Mouse (Mus musculus) heart, embryonic 13.5 days (tissue): ENCODE data around the gene Syt17. TPM values are rescaled to one million over a fixed set of nuclear protein-coding genes. Genes with fewer than 3 reads are reported as not detected.

Experiments
- ATAC-seq: fragments of 200-750 bp; cut with Nextera tagmentation; 2 replicates; pipeline ENCODE4 v1.8.0; 2017; ENCODE audit warnings: moderate TSS enrichment; ENCODE audit not compliant: insufficient number of reproducible peaks, low FRiP score, low TSS enrichment; ENCODE audit errors: extremely low read depth
- H3K27ac ChIP-seq: fragments of 300-500 bp; sonication (generic); replicated peaks from 2 replicates; pipeline ENCODE4 v1.5.1; 2015; ENCODE audit warnings: moderate library complexity, mild to moderate bottlenecking, inconsistent platforms
- H3K27me3 ChIP-seq: fragments of 300-500 bp; sonication (generic); replicated peaks from 2 replicates; pipeline ENCODE4 v1.6.1; 2015; ENCODE audit warnings: mild to moderate bottlenecking, inconsistent platforms
- H3K36me3 ChIP-seq: fragments of 300-500 bp; sonication (generic); 2 replicates; pipeline ENCODE4 v1.6.1; 2015; ENCODE audit warnings: mild to moderate bottlenecking, inconsistent platforms
- H3K4me1 ChIP-seq: fragments of 300-500 bp; sonication (generic); 2 replicates; pipeline ENCODE4 v1.6.1; 2015; ENCODE audit warnings: inconsistent platforms
- H3K4me2 ChIP-seq: fragments of 300-500 bp; sonication (generic); 2 replicates; pipeline ENCODE4 v1.6.1; 2015; ENCODE audit warnings: inconsistent platforms, mild to moderate bottlenecking, moderate library complexity
- H3K4me3 ChIP-seq: fragments of 300-500 bp; sonication (generic); 2 replicates; pipeline ENCODE4 v1.5.1; 2015; ENCODE audit warnings: moderate library complexity, mild to moderate bottlenecking, inconsistent platforms
- H3K9ac ChIP-seq: fragments of 300-500 bp; sonication (generic); 2 replicates; pipeline ENCODE4 v1.6.1; 2015; ENCODE audit warnings: inconsistent platforms, mild to moderate bottlenecking, moderate library complexity
- H3K9me3 ChIP-seq: fragments of 300-500 bp; sonication (generic); 2 replicates; pipeline ENCODE4 v1.6.1; 2016; ENCODE audit warnings: inconsistent platforms
- whole genome bisulfite sequencing: fragments of 180-500 bp; shearing (Covaris S2); methylation state at CpG from one replicate; pipeline ENCODE4 v1.1.7; 2015; ENCODE audit warnings: mixed read lengths; 5-methylcytosine and 5-hydroxymethylcytosine counted together
- polyA plus RNA-seq: library from polyadenylated mRNA; unstranded; fragments of >200 nt; fragmentation: Nextera tagmentation; extraction: Ambion mirVana; gene quantifications from 2 replicates; pipeline ENCODE4 v1.2.1, GENCODE M21; 2015

The Syt17 gene
- polyA plus RNA-seq, 1 experiment from 2014 or later, result 1.7 TPM

DNA sequence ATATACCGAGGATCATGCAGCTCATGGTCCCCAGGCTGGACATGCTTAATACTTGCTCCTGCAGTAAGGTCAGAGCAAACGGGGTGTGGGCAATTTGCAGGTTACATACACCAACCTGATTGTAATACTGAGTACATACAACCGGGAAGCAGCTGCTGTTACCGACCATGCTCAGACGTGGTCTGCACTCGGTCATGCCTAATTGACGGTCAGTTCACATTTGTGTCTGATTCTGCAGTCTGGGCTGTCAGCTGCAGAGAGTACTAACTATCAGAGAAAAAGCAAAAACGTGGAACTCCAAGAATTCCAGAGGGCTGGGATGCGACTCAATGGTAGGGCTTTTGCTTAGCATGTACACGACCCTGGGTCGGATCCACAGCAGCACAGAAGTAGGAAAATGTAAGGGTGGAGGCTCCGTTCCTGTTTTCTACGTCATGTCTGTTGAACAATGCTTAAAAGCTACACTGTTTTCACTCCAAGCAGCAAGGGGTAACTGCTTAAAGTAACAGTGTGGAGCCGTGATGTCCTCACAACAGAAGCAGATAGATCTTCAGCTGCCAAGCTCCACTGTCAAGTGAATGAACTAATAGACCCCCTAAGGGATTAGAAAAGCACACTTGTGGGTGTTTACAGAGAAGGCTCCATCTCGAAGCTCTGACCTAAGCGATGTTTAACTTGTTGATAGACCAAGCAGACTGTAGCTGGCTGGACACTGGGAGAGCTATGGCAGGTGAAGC lies 13.5 kb upstream of the Syt17 start:
- no peak overlapping the region for H3K4me3 ChIP-seq
- no peaks in the 10 kb centered on the region for H3K36me3 ChIP-seq
- WGBS, result 55% methylated on average over 16 of the region's 16 CpGs
- H3K4me1 ChIP-seq, result peaks cover 4% of the 10 kb centered on the region
- no peak overlapping the region for H3K9ac ChIP-seq
- 0 out of 2 replicates have a peak, but pooled peaks cover 7% of the 10 kb centered on the region for H3K27me3 ChIP-seq
- ATAC-seq, result no peak
- H3K9me3 ChIP-seq, result no peaks in the 10 kb centered on the region
- no peak overlapping the region for H3K27ac ChIP-seq
- H3K4me2 ChIP-seq, result no peak overlapping the region

DNA sequence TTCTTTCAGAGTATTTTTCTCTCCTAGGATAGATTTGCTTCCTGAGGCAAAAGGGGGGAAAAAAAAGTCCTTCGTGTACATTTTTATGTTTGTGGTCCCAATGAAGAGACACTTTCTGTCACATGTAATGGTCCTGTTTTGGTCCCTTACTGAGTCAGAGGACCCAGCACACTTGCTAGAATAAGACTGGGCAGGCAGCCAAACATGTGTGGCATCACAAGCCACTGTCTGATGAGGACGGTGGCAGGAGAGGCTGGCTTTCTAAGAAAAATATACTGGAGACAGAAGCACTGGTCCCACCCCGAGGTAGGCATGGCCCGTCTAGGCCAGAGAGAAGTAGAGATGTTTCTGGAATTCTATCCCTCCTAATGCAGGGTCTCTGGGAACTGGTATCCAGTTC lies 5.7 kb upstream of the Syt17 start:
- no peak overlapping the region for H3K4me2 ChIP-seq
- no peaks in the 10 kb centered on the region for H3K36me3 ChIP-seq
- H3K9ac ChIP-seq, result no peak overlapping the region
- peaks cover 37% of the 10 kb centered on the region for H3K27me3 ChIP-seq
- 0 out of 2 replicates have a peak, but pooled peaks cover 3% of the 10 kb centered on the region for H3K4me1 ChIP-seq
- no peak overlapping the region for H3K27ac ChIP-seq
- no peak for ATAC-seq
- no peak overlapping the region for H3K4me3 ChIP-seq
- no peaks in the 10 kb centered on the region for H3K9me3 ChIP-seq
- WGBS, result 41% methylated on average over 4 of the region's 4 CpGs

DNA sequence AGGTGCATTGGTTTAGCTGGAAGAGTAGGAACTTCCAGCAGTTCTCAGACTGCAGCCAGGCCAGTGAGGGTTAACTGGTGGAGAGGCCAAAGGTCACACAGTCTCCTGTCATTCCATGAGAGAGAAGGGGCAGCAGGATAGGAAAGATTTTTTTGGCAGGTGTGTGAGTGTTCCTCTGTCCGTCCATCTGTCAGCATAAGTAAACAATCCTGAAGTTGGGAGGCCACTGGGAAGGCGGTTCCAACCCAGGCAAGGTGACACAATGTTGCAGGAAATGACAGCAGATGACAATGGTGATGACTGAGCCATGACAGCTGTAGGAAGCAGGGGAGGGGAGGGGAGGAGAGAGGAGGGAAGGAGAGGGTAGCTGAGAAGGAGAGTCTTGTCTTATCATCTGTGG lies 4.9 kb upstream of the Syt17 start:
- Histone ChIP-seq H3K9ac (no peak overlapping the region), H3K27ac (no peak overlapping the region), H3K36me3 (no peaks in the 10 kb centered on the region), H3K27me3 (peaks cover 44% of the 10 kb centered on the region), H3K4me3 (no peak overlapping the region), H3K4me2 (no peak overlapping the region), H3K9me3 (no peaks in the 10 kb centered on the region), H3K4me1 (peaks cover 10% of the 10 kb centered on the region)
- no peak for ATAC-seq
- WGBS, result 21% methylated on average over 2 of the region's 2 CpGs

DNA sequence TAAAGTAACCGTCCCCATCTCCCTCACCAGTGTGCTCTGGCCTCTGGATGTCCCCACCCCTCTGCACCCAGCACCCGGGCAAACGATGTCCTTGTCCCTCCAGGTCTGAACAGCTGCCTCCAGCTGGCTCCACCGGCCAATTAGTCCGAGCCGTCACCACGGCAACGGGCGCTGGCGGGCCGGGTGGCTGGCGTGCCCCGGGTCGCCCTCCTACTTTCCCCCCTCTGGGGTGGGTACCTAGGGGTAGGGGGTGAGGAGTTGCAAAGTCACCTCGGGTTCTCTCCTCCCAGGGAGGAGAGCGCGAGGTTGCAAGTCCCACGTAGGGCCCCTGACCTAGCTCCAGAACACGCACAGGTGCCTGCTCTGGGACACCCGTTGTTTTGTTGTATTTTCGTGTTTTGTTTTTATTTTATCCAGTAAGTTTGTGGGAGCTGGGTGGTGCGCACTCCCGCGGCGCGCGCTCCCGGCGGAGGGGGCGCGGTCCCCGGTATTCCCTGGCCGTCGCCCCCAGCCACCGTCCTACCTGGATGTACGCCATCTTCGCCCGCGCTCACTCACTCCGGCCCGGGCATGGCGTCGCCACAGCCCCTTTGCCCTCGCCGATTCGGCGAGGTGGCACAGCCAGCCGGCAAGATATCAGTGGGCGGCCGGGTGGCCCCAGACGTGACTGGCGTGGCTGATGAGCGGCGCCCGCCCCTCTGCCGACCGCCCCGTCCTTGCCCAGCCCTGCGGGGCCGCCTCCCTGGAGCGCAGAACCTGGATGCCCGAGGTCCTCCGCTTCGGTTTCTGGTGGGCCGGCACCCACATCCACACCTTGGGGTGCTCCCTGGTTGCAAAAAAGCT lies 510 bp downstream of the Syt17 start:
- Histone ChIP-seq H3K4me2 (peak overlapping the region; percentile 79), H3K27ac (no peak overlapping the region), H3K4me1 (peaks cover 19% of the 10 kb centered on the region), H3K36me3 (no peaks in the 10 kb centered on the region), H3K4me3 (peak overlapping the region; percentile 59), H3K9ac (peak overlapping the region; percentile 76), H3K9me3 (no peaks in the 10 kb centered on the region), H3K27me3 (peaks cover 84% of the 10 kb centered on the region)
- ATAC-seq, result no peak
- WGBS, result under 1% methylated on average over 65 of the region's 65 CpGs

DNA sequence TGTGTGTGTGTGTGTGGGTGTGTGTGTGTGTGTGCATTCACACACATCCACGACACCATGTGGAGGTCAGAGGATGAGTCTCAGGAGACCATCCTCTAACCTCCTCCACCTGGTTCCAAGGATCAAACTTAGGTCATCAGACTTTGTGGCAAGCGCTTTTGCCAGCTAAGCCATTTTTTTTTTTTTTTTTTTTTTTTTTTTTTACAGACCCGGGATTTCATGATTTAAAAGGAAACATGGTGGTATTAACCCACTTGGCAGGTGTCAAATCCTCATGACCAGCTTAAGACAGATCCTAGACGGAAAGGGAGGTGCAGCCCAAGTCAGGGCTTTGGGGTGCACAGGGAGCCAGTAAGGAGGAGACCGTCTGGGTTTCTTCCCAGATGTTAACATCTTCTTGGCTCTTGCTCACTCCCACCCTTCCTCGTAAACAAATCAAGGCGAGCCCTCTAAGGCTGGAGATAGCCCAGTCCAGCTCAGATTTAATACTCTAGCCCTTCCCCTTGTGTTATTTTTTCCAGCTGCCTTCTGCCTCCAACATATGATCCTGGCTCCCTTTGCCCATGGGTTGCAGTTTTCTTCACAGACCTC lies 4.0 kb downstream of the Syt17 start:
- no peak overlapping the region for H3K27ac ChIP-seq
- no peaks in the 10 kb centered on the region for H3K36me3 ChIP-seq
- 30% methylated on average over 7 of the region's 7 CpGs for WGBS
- peaks cover 19% of the 10 kb centered on the region for H3K4me1 ChIP-seq
- H3K9me3 ChIP-seq, result no peaks in the 10 kb centered on the region
- H3K4me2 ChIP-seq, result no peak overlapping the region
- H3K27me3 ChIP-seq, result peaks cover 81% of the 10 kb centered on the region
- no peak overlapping the region for H3K9ac ChIP-seq
- ATAC-seq, result no peak
- no peak overlapping the region for H3K4me3 ChIP-seq

DNA sequence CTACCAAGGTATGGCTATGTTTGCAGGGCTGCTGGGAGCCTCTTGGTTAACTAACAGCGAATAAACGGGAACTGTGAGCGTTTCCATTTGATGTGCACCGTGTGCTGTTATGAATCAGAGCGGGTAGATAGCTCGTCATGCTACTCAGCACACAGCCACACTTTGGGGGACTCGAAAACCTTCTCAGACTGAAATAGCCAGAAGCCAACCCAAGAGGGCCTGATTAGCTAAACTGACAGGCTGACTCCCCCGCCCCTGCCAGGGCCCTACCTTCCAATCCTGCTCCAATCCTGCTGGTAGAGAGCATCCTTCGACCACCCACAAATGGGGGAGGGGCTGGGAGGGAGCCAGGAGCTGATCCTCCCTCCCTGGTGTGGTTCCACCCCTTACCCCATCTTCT lies 4.7 kb downstream of the Syt17 start:
- Histone ChIP-seq H3K9me3 (no peaks in the 10 kb centered on the region), H3K36me3 (no peaks in the 10 kb centered on the region), H3K27me3 (peaks cover 79% of the 10 kb centered on the region), H3K4me1 (peaks cover 16% of the 10 kb centered on the region), H3K27ac (no peak overlapping the region), H3K9ac (no peak overlapping the region), H3K4me2 (peak overlapping the region; percentile 38), H3K4me3 (no peak overlapping the region)
- 7% methylated on average over 9 of the region's 9 CpGs for WGBS
- no peak for ATAC-seq

DNA sequence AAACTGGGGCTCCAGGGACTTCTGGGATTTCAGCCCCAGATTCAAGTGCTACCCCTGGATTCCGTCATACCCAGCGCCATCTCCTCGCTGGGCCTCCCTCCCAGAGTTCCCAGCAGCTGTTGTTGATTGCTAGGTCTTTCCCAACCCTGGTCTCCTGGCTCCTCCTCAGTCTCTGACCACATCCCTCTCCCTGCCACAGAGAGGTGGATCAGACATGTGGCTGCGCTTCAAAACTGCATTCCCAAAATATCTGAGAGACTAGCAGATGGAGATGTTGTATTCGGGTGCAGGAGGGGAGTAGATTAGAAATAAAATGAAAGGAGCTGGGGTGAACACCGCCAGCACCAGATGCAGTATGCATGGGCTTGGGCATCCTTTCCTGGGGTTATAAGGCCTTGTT lies 6.5 kb downstream of the Syt17 start:
- Histone ChIP-seq H3K27me3 (peaks cover 70% of the 10 kb centered on the region), H3K36me3 (no peaks in the 10 kb centered on the region), H3K9ac (no peak overlapping the region), H3K4me3 (no peak overlapping the region), H3K27ac (no peak overlapping the region), H3K9me3 (no peaks in the 10 kb centered on the region), H3K4me1 (no peaks in the 10 kb centered on the region), H3K4me2 (no peak overlapping the region)
- 69% methylated on average over 6 of the region's 6 CpGs for WGBS
- ATAC-seq, result no peak

DNA sequence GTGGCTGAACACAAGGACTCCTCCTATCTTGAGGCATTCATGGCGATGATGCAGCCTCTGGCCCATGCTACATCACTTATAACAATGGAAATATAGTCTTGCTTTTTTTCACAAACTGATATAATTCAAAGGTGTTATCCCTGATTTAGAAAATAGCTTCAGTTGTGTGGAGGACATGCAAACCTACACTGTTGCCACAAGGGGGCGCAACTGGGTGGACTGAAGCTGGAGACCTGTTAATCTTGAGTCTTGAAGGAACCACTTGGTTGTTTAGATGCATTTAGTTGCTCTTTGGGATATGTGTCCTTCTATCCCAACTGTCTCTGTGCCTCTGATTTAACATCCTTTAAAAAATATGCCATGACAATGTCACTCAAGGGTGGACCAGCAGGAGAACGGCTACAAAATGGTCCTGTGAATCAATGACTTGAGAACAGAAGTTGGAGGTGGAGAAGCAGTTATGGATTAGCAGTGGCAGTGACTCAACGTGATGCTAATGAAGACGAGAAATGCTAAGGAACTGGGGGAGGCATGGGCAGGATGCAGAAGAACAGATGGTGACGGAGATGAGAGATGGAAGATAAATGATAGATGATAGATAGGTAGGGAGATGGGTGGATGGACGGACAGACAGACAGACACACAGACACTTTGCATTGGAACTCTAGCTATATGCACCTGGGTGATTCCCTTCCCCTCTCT lies 10.8 kb downstream of the Syt17 start:
- H3K36me3 ChIP-seq, result no peaks in the 10 kb centered on the region
- no peak overlapping the region for H3K27ac ChIP-seq
- H3K4me2 ChIP-seq, result no peak overlapping the region
- no peak for ATAC-seq
- no peaks in the 10 kb centered on the region for H3K9me3 ChIP-seq
- 40% methylated on average over 7 of the region's 7 CpGs for WGBS
- no peak overlapping the region for H3K9ac ChIP-seq
- H3K4me3 ChIP-seq, result no peak overlapping the region
- no peaks in the 10 kb centered on the region for H3K4me1 ChIP-seq
- peaks cover 29% of the 10 kb centered on the region for H3K27me3 ChIP-seq

DNA sequence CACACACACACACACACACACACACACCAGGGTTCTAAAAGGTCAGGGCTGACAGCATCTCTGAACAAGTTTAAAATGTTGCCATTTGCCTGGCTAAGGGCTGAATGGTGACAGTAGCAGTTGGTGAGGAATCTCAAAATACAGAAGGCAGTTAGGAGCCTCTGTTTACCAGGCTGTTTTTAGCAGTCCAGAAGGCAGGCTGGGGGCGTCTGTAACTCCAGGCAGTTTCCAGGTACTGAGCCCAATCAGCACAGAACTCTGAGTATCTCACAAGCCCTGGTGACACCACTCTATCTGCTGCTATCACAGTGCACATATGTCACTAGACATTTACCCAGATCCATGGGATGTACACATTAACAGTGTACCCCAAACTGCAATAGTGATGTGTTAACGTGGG lies 19.1 kb downstream of the Syt17 start:
- Histone ChIP-seq H3K36me3 (no peaks in the 10 kb centered on the region), H3K9ac (no peak overlapping the region), H3K4me3 (no peak overlapping the region), H3K4me1 (no peaks in the 10 kb centered on the region), H3K27ac (no peak overlapping the region), H3K9me3 (no peaks in the 10 kb centered on the region), H3K4me2 (no peak overlapping the region), H3K27me3 (no peaks in the 10 kb centered on the region)
- ATAC-seq, result no peak
- whole genome bisulfite sequencing, result 55% methylated on average over 2 of the region's 2 CpGs

DNA sequence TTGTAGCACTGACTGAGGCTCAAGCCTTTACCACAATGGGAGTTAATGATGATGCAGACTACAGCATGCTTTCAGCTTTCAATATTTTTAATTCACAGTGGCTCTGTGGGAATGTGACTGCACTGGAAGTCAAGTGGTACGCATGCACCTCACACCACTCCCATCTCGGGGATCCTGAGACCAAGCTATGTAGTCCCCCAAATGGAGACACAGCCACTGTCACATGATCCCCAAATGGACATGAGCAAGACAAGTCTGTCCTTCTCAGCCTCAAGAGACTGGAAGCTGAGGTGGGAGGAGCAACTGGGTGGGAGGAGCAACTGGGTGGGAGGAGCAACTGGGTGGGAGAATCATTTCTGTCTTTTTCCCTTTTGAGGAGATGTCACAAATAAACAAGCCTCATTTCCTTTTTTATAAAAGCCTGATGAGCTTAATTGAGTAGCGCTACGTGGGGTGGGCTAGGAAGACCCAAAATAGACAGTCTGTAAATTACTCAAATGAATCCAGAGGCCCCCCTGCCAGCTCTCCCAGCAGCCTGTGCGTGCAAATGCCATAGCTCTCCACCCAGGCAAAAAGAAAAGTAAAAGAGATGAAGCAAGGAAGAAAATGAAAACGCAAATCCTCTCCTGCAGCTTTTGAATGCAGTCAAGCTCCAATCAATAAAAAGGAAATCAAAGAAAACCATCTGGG lies 28.4 kb downstream of the Syt17 start:
- no peak overlapping the region for H3K27ac ChIP-seq
- H3K27me3 ChIP-seq, result no peaks in the 10 kb centered on the region; the same call in 1 of the 2 replicates
- H3K4me3 ChIP-seq, result no peak overlapping the region
- ATAC-seq, result no peak
- H3K4me1 ChIP-seq, result no peaks in the 10 kb centered on the region
- no peak overlapping the region for H3K9ac ChIP-seq
- WGBS, result 68% methylated on average over 6 of the region's 6 CpGs
- no peak overlapping the region for H3K4me2 ChIP-seq
- no peaks in the 10 kb centered on the region for H3K9me3 ChIP-seq
- H3K36me3 ChIP-seq, result no peaks in the 10 kb centered on the region

DNA sequence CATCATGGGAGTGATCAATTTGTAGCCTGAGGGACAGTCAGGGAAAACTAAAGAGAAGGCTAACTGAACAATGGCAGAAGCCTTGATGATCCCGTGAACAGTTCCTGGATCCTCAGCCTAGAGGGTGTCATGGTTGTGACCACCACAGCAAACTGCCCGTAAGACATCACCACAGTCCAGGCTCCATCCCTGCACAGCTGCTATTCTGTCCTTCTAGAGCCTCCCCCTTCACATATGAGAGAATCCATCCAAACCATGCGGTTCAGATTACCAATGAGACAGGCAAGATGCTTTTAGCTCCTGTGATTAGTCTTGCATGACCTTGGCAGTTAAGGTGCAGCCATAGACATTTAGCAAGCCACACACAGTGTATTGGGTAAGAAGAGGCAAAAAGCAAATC lies 33.8 kb downstream of the Syt17 start:
- H3K4me3 ChIP-seq, result no peak overlapping the region
- no peaks in the 10 kb centered on the region; the same call in 1 of the 2 replicates for H3K27me3 ChIP-seq
- no peak overlapping the region for H3K27ac ChIP-seq
- no peaks in the 10 kb centered on the region for H3K4me1 ChIP-seq
- no peaks in the 10 kb centered on the region for H3K36me3 ChIP-seq
- no peaks in the 10 kb centered on the region for H3K9me3 ChIP-seq
- no peak for ATAC-seq
- WGBS, result 76% methylated on average over 3 of the region's 3 CpGs
- H3K9ac ChIP-seq, result no peak overlapping the region
- H3K4me2 ChIP-seq, result no peak overlapping the region
